Mouse (Mus musculus): Measurements from ENCODE around the gene Olfr859.
"Not testable (repeated sequence)": the region's sequence is repeated elsewhere in the genome, so short reads cannot be mapped to it uniquely, and the experiment has no call there.

Gene Olfr859
- long read RNA-seq, experiment 1 = 0 reads
- long read RNA-seq, experiment 2 = 0 reads

DNA sequence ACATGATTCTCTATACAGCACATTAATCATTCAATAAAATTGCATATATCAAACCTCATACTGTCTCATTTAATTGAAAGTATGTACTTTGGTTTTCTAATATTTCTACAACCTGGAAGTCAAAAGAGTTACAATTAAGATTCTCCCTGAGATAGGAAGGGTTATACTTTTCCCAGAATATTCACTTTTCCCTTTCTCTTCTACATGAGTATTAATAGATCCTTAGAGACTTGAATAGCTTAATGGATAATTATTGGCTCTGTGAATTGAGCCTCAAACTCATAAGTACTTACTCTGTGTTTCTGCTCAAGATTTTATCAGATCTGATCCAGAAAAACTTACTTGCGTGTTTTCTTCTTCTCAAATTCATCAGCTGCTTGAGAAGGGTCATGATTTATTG, at the start of gene Olfr859:
Olfr859 (plus strand) TSS at position 301 of the 400 bp plus-strand sequence.
- intact Hi-C loops (cut with DNase I) = not testable (repeated sequence)

DNA sequence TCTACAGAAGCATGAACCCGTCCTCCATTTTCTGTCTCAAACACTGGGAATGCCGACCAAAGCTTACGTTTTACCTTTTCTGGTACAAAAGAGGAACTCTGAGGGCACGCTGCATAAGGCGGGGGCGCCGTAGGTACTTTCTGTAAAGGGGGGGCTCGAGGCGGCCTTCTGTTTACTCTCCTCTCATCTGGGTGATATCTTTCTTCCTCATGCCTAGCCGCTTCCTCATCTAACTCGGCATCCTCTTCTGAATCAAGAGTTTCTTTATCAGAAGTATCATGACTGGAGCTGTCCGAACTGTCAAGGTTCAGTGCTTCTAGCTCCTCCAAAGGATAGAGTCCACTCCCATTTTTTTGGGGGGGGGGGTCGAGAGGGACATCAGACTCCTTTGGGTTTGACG, 35.6 kb upstream of the Olfr859 start:
- intact Hi-C loops (cut with DNase I) = no loop called here

DNA sequence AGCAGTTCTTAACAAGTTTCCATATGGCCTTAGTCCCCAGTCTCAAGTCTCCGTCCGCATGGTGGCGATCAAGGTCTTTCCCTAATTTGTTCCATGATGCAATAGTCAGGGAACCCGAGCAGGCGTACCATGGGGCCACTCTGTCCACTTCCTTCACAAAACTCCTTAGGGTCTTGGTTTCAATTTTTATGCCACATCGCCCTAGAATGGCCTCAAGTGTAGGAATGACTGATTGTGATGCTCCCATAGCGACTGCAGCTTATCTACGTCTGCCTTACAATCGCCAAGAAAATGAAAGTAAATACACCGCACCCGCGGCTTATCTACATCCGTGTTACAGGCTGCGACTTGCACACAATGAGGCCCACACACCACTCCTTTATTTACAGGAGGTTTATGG, 35.0 kb upstream of the Olfr859 start:
- intact Hi-C loops (cut with DNase I) = no loop called here

GRCm38 (mm10) chr9:19779983-19780382, 24.7 kb upstream of the Olfr859 start, which contains the start of gene Olfr58:
Gene Olfr58 (plus strand): TSS chr9:19780283.
- intact Hi-C loops (cut with DNase I) = no loop called here

GRCm38 (mm10) chr9:19803000-19803399, 1.7 kb upstream of the Olfr859 start:
- intact Hi-C loops (cut with DNase I) = no loop called here

DNA sequence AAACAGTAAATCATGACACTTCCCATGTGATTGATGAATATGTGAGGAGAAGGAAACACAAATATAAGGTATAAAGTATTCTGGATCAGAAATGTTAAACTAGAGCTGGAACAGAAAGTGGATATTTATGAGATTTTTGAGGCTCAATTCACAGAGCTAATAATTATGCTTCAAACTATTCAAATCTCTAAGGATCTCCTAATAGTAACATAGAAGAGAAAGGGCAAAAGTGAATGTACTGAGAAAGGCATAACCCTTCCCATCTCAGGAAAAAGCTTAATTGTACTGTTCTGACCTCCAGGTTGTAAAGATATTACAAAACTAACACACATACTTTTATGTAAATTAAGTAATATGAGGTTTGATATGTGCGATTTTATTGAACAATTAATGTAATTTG, 44.9 kb downstream of the Olfr859 start, which contains the start of gene Olfr860:
Olfr860 (minus strand) TSS at position 101 of the 400 bp plus-strand sequence.
- intact Hi-C loops (cut with DNase I) = no loop called here
